Mouse (Mus musculus): ENCODE measurements around the gene Wdr27. TPM values are rescaled to one million over a fixed set of nuclear protein-coding genes. Genes with fewer than 3 reads are reported as not detected.

Wdr27 gene
- total RNA-seq, 2 experiments from 2014 or later = 0.81 to 1.3 TPM

GRCm38 (mm10) chr17:14817975-14818374 lies 125.0 kb downstream of the Wdr27 start:
- DNase-seq = no peak

DNA sequence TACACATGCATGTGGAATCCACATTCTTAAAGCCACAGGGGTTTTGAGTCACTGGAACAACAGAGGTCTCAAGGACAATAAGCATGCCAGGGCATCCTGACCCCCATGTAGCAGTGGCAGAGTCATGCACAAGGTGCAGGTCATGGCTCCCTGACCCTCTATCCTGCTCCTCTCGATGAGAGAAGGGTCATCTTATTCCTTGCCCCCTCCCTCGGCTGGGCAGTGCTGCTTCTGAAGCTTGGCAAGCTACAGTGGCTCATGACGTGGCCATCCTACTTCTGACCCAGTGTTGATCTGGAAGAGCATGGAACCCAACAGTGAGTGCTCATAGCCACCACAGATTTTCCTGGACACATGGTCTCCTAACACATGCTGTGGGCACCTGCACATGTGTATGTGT lies 126.9 kb downstream of the Wdr27 start:
- no peak for DNase-seq

DNA sequence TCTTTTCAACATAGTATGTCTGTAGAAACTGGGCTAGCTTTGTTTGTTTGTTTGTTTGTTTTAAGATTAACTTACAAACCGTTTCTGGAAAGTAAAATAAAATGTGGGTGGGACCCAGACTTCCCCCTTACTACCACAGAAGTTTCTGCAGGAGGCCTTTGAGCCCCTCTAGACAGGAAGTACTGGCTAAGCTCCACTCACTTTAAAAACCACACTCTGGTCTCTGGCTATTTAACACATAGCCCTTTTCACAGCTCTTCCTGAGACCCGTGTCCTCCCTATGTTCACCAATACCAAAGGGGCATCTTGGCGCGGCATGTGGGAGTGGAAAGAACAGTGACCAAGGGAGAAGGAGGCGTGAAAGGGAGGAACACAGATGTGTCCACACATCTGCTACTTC lies 127.7 kb downstream of the Wdr27 start:
- DNase-seq = no peak

DNA sequence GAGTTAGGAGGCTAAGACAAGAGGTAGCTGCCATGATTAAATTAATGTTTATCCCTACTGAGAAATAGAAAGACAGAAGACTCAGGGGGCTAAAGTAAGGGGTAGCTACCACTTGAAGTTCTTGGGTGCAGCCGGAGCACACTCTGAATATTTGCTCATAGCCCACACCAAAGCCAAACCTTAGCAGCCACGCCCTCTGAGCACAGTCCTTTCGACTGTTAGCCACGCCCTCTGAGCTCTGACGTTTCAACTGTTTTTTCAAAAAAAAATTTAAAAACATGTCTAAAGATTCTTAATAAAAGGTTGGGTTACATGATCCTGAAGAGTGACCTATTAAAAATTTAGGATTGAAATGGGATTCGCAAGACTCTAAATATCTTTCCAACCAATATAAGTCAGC lies 130.3 kb downstream of the Wdr27 start:
- DNase-seq = no peak

DNA sequence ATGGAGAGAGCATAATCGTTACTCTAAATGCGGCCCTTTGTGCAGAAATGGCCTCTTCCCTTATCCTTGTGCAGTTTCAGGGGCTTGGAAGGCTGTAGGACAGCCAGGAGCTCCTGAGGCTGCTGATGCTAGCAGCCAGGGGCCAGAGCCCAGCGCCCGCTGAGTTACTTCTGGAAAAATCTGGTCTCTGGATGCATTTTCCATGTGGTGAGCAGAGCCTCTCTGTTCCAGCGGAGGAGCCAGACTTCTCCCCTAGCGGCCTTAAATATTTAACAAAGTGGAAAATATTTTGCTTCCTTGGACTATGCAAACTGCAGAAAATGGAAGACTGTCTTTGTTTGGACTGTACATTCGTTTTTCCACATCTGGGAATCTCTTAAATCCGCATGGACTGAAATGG lies 130.9 kb downstream of the Wdr27 start:
- DNase-seq = no peak

DNA sequence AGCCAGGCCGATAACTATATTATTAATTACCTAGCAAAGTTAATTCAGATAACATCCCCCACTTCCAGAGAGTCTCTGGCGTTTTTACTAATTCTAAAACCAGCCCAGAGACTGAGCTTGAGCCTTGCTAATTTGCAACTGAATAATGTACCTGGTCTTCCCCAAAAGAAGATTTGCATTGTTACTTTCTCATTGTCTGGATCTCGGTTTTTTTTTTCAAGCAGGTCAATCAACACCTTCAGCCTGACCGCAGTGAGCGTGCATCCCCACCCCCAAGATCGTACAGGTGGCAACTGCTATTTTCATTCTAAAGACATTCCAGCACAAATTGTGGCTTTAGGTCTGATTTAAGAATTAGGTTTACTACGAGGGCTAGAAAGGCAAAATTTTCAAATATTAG lies 136.2 kb downstream of the Wdr27 start:
- DNase-seq = no peak

DNA sequence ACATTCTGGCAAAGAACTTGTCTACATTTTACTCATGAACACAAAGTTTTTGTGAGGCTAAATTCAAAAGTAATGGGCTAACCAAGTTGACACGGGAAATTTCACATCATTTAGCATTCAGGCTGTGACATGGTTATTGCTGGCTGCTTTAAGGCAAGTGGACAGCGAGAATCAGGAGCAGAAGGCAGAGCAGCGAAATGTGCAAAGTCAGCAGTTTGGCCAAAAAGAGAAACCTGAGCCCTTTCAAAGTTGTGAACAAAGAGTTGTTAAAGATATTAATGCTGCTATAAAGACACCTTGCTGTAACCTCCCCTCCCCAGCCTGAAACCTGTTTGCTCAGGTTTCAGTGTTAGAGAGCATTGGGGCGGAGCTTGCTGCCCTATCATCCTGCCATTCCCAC lies 143.7 kb downstream of the Wdr27 start:
- no peak for DNase-seq

GRCm38 (mm10) chr17:14795074-14795473 lies 147.9 kb downstream of the Wdr27 start:
- no peak for DNase-seq

- no peak for DNase-seq
These were observed 163.6 kb downstream of the Wdr27 start for GRCm38 (mm10) chr17:14779356-14779755.

DNA sequence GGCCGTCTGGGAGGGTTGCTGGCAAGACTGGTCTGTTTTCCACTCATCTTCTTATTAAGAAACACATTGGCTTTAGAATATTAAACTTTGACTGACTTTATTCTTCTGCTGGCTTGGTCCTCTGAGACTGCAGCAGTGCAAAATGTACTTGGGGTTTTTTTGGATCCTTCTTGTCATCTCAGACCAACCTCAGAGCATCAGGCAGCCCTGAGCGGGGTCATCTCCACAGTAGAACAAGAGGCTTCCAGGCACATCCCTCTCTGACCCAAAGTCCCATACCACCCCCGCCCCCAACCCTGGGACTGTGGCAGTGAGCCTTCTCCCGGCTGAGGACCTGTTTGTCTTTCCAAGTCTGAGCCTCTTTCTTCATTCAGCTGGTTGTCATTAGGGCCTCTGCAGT lies 171.6 kb downstream of the Wdr27 start:
- no peak for DNase-seq

DNA sequence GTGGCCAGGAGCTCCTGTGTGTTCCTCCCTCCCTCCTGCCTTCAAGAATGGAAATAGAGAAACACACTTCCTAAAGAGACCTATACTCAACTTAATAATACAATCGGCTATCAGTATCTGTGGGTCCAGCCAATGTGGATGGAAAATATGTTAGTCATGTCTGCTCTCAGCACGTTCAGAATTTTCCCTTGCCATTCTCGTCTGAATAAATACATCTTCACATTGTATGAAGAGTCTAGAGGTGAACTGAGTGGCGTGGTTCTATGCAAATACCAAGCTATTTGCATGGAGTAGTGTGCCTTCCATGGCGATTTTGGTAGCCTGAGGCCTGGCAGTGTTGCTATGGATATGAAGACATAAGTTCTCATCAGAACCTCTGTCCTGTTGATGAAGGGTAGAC lies 172.6 kb downstream of the Wdr27 start:
- no peak for DNase-seq

Other genes with a start within 250 kb of the Wdr27 start
- gene Thbs2, start 248.9 kb downstream of the Wdr27 start, total RNA-seq (2021) = 10 to 100 TPM; 66.5 to 74.1 TPM
- 10 to 100 TPM; 18.6 to 18.9 TPM for gene 1600012H06Rik, start within 50 bp of the Wdr27 start, total RNA-seq (2021)
- 10 to 100 TPM; 67.8 to 69.4 TPM for gene Phf10, start 18.1 kb upstream of the Wdr27 start, total RNA-seq (2021)
- 1 to 10 TPM; 3.3 to 4.8 TPM for gene 9030025P20Rik, start 35.3 kb upstream of the Wdr27 start, total RNA-seq (2021)
- under 1 TPM in 1 of 2 experiments, not detected in 1; 0.48 TPM for gene Gm3417, start 35.6 kb upstream of the Wdr27 start, total RNA-seq (2021)
- 1 to 10 TPM; 3.2 to 3.9 TPM for gene Gm3435, start 67.0 kb upstream of the Wdr27 start, total RNA-seq (2021)
- gene Ermard, start 98.0 kb upstream of the Wdr27 start, total RNA-seq (2021) = 10 to 100 TPM; 34.8 to 46.8 TPM
- under 1 TPM in 1 of 2 experiments, not detected in 1; 0.60 TPM for gene Tcte3, start 98.3 kb upstream of the Wdr27 start, total RNA-seq (2021)
- 1 to 10 TPM; 2.5 to 2.6 TPM for gene Gm3448, start 98.4 kb upstream of the Wdr27 start, total RNA-seq (2021)